Mouse (Mus musculus) liver, embryonic 12.5 days (tissue): ENCODE data around the gene Mrgprg. TPM values are rescaled to one million over a fixed set of nuclear protein-coding genes. Genes with fewer than 3 reads are reported as not detected.

Experiments
- ATAC-seq: fragments of 200-750 bp; cut with Nextera tagmentation; 2 replicates; pipeline ENCODE4 v1.8.0; 2017; ENCODE audit warnings: moderate number of reproducible peaks, mild to moderate bottlenecking, moderate library complexity
- H3K27ac ChIP-seq: fragments of 300-500 bp; sonication (generic); 2 replicates; pipeline ENCODE4 v1.5.1; 2016; ENCODE audit warnings: mild to moderate bottlenecking
- H3K27me3 ChIP-seq: fragments of 300-500 bp; sonication (generic); replicated peaks from 2 replicates; pipeline ENCODE4 v1.6.1; 2016; ENCODE audit warnings: mild to moderate bottlenecking, moderate library complexity
- H3K36me3 ChIP-seq: fragments of 300-500 bp; sonication (generic); 2 replicates; pipeline ENCODE4 v1.6.1; 2016; ENCODE audit warnings: mild to moderate bottlenecking, moderate library complexity
- H3K4me1 ChIP-seq: fragments of 300-500 bp; sonication (generic); 2 replicates; pipeline ENCODE4 v1.6.1; 2016
- H3K4me2 ChIP-seq: fragments of 300-500 bp; sonication (generic); 2 replicates; pipeline ENCODE4 v1.6.1; 2016; ENCODE audit warnings: mild to moderate bottlenecking, moderate library complexity
- H3K4me3 ChIP-seq: fragments of 300-500 bp; sonication (generic); 2 replicates; pipeline ENCODE4 v1.5.1; 2016; ENCODE audit warnings: mild to moderate bottlenecking, moderate library complexity
- H3K9ac ChIP-seq: fragments of 300-500 bp; sonication (generic); 2 replicates; pipeline ENCODE4 v1.6.1; 2016; ENCODE audit warnings: mild to moderate bottlenecking, moderate library complexity
- H3K9me3 ChIP-seq: fragments of 300-500 bp; sonication (generic); replicated peaks from 2 replicates; pipeline ENCODE4 v1.6.1; 2016; ENCODE audit warnings: mild to moderate bottlenecking, moderate library complexity
- WGBS: fragments of 180-500 bp; shearing (Covaris S2); methylation state at CpG from one replicate; pipeline ENCODE4 v1.1.7; 2016; ENCODE audit not compliant: insufficient replicate concordance; 5-methylcytosine and 5-hydroxymethylcytosine counted together
- polyA plus RNA-seq: library from polyadenylated mRNA; unstranded; fragments of >200 nt; fragmentation: Nextera tagmentation; extraction: Ambion mirVana; gene quantifications from 2 replicates; pipeline ENCODE4 v1.2.1, GENCODE M21; 2016

Mrgprg gene
- not detected in 2 replicates for polyA plus RNA-seq

GRCm38 (mm10) chr7:143766893-143767292 is at the start of gene Mrgprg:
Gene Mrgprg, minus strand, starts transcription at chr7:143766993.
- 48% methylated on average over 6 of the region's 6 CpGs for WGBS
- ATAC-seq = no peak

GRCm38 (mm10) chr7:143808909-143809308 is 42.1 kb upstream of the Mrgprg start:
- no peak overlapping the region for H3K27ac ChIP-seq
- no peaks in the 10 kb centered on the region for H3K27me3 ChIP-seq
- H3K4me3 ChIP-seq = no peak overlapping the region
- 74% methylated on average over 1 of the region's 1 CpGs for WGBS
- H3K36me3 ChIP-seq = peaks cover 98% of the 10 kb centered on the region
- H3K4me1 ChIP-seq = no peaks in the 10 kb centered on the region
- ATAC-seq = no peak
- H3K4me2 ChIP-seq = no peak overlapping the region
- H3K9ac ChIP-seq = no peak overlapping the region
- H3K9me3 ChIP-seq = no peaks in the 10 kb centered on the region

More at GRCm38 (mm10) chr7:143766893-143767292, at the start of gene Mrgprg:
- Histone ChIP-seq H3K27ac (no peak within 1 kb of the TSS), H3K4me2 (no peak within 1 kb of the TSS), H3K36me3 (no peaks in the 10 kb centered on the region), H3K9ac (no peak within 1 kb of the TSS), H3K4me1 (no peaks in the 10 kb centered on the region), H3K27me3 (peaks cover 47% of the 10 kb centered on the region), H3K4me3 (no peak within 1 kb of the TSS), H3K9me3 (no peaks in the 10 kb centered on the region)

GRCm38 (mm10) chr7:143805199-143805624 is 38.4 kb upstream of the Mrgprg start:
- no peaks in the 10 kb centered on the region for H3K9me3 ChIP-seq
- no peak overlapping the region for H3K27ac ChIP-seq
- no peak overlapping the region for H3K4me3 ChIP-seq
- H3K9ac ChIP-seq = no peak overlapping the region
- H3K4me2 ChIP-seq = no peak overlapping the region
- no peaks in the 10 kb centered on the region for H3K27me3 ChIP-seq
- no peak for ATAC-seq
- H3K36me3 ChIP-seq = peaks cover 98% of the 10 kb centered on the region
- 62% methylated on average over 5 of the region's 5 CpGs for WGBS
- H3K4me1 ChIP-seq = no peaks in the 10 kb centered on the region

GRCm38 (mm10) chr7:143801195-143802065 is 34.6 kb upstream of the Mrgprg start:
- H3K4me2 ChIP-seq = no peak overlapping the region
- H3K27me3 ChIP-seq = no peaks in the 10 kb centered on the region
- no peak overlapping the region for H3K4me3 ChIP-seq
- H3K4me1 ChIP-seq = no peaks in the 10 kb centered on the region
- H3K27ac ChIP-seq = no peak overlapping the region
- H3K9ac ChIP-seq = no peak overlapping the region
- ATAC-seq = no peak
- H3K36me3 ChIP-seq = peaks cover 95% of the 10 kb centered on the region
- H3K9me3 ChIP-seq = no peaks in the 10 kb centered on the region
- whole genome bisulfite sequencing = 80% methylated on average over 8 of the region's 8 CpGs

- Histone ChIP-seq H3K9ac (no peak overlapping the region), H3K4me1 (no peaks in the 10 kb centered on the region), H3K4me3 (no peak overlapping the region), H3K36me3 (peaks cover 95% of the 10 kb centered on the region), H3K4me2 (no peak overlapping the region), H3K27me3 (no peaks in the 10 kb centered on the region), H3K27ac (no peak overlapping the region), H3K9me3 (no peaks in the 10 kb centered on the region)
- 76% methylated on average over 1 of the region's 1 CpGs for WGBS
- ATAC-seq = no peak
These were observed 34.0 kb upstream of the Mrgprg start for GRCm38 (mm10) chr7:143800770-143801169.

- WGBS = 54% methylated on average over 4 of the region's 4 CpGs
- no peaks in the 10 kb centered on the region for H3K27me3 ChIP-seq
- H3K36me3 ChIP-seq = peaks cover 87% of the 10 kb centered on the region
These were observed 32.0 kb upstream of the Mrgprg start for GRCm38 (mm10) chr7:143798783-143799182.

GRCm38 (mm10) chr7:143793121-143793520 is 26.3 kb upstream of the Mrgprg start:
- H3K9ac ChIP-seq = no peak overlapping the region
- 46% methylated on average over 4 of the region's 4 CpGs for WGBS
- no peak for ATAC-seq
- peaks cover 30% of the 10 kb centered on the region for H3K36me3 ChIP-seq
- no peak overlapping the region for H3K4me3 ChIP-seq
- no peak overlapping the region for H3K4me2 ChIP-seq
- H3K9me3 ChIP-seq = no peaks in the 10 kb centered on the region
- no peak overlapping the region for H3K27ac ChIP-seq
- H3K4me1 ChIP-seq = no peaks in the 10 kb centered on the region
- H3K27me3 ChIP-seq = no peaks in the 10 kb centered on the region

More at GRCm38 (mm10) chr7:143798783-143799182, 32.0 kb upstream of the Mrgprg start:
- no peaks in the 10 kb centered on the region for H3K9me3 ChIP-seq
- H3K4me3 ChIP-seq = no peak overlapping the region
- no peaks in the 10 kb centered on the region for H3K4me1 ChIP-seq
- no peak overlapping the region for H3K9ac ChIP-seq
- H3K27ac ChIP-seq = no peak overlapping the region
- ATAC-seq = no peak
- no peak overlapping the region for H3K4me2 ChIP-seq

GRCm38 (mm10) chr7:143792336-143792985 is 25.7 kb upstream of the Mrgprg start:
- 0 out of 2 replicates have a peak, but pooled peaks have one; percentile 10 for ATAC-seq
- 57% methylated on average over 6 of the region's 6 CpGs for WGBS

GRCm38 (mm10) chr7:143783996-143784829 is 17.4 kb upstream of the Mrgprg start, which contains the start of gene Mrgpre:
Gene Mrgpre, minus strand, starts transcription at chr7:143784500.
- peaks cover 44% of the 10 kb centered on the region for H3K27me3 ChIP-seq
- ATAC-seq = peak; percentile 48
- 5% methylated on average over 21 of the region's 21 CpGs for WGBS
- H3K4me3 ChIP-seq = peak within 1 kb of the TSS; percentile 26
- H3K9me3 ChIP-seq = no peaks in the 10 kb centered on the region
- H3K36me3 ChIP-seq = no peaks in the 10 kb centered on the region
- peaks cover 12% of the 10 kb centered on the region; the same call in 1 of the 2 replicates for H3K4me1 ChIP-seq
- peak within 1 kb of the TSS; percentile 52 for H3K4me2 ChIP-seq
- no peak within 1 kb of the TSS; the same call in 1 of the 2 replicates for H3K9ac ChIP-seq
- peak within 1 kb of the TSS; percentile 39; the same call in 1 of the 2 replicates for H3K27ac ChIP-seq

More at GRCm38 (mm10) chr7:143792336-143792985, 25.7 kb upstream of the Mrgprg start:
- no peak overlapping the region for H3K27ac ChIP-seq
- H3K27me3 ChIP-seq = no peaks in the 10 kb centered on the region
- no peaks in the 10 kb centered on the region for H3K4me1 ChIP-seq
- H3K4me3 ChIP-seq = no peak overlapping the region
- H3K9me3 ChIP-seq = no peaks in the 10 kb centered on the region
- no peak overlapping the region for H3K4me2 ChIP-seq
- peaks cover 24% of the 10 kb centered on the region for H3K36me3 ChIP-seq
- H3K9ac ChIP-seq = no peak overlapping the region

GRCm38 (mm10) chr7:143783378-143783995 is 16.7 kb upstream of the Mrgprg start:
- Histone ChIP-seq H3K4me2 (peak overlapping the region; percentile 52), H3K4me3 (peak overlapping the region; percentile 26), H3K36me3 (no peaks in the 10 kb centered on the region), H3K9me3 (no peaks in the 10 kb centered on the region), H3K9ac (no peak overlapping the region; the same call in 1 of the 2 replicates), H3K27ac (peak overlapping the region; percentile 39; the same call in 1 of the 2 replicates), H3K4me1 (peaks cover 12% of the 10 kb centered on the region; the same call in 1 of the 2 replicates), H3K27me3 (peaks cover 44% of the 10 kb centered on the region)
- 31% methylated on average over 6 of the region's 6 CpGs for WGBS
- ATAC-seq = peak; percentile 47

- 26% methylated on average over 2 of the region's 2 CpGs for WGBS
- H3K36me3 ChIP-seq = no peaks in the 10 kb centered on the region
- no peak overlapping the region for H3K27ac ChIP-seq
- peaks cover 16% of the 10 kb centered on the region; the same call in 1 of the 2 replicates for H3K27me3 ChIP-seq
- H3K4me1 ChIP-seq = no peaks in the 10 kb centered on the region
- no peak overlapping the region for H3K4me3 ChIP-seq
- H3K9me3 ChIP-seq = no peaks in the 10 kb centered on the region
- H3K4me2 ChIP-seq = no peak overlapping the region
- no peak for ATAC-seq
- no peak overlapping the region for H3K9ac ChIP-seq
These were observed 10.6 kb upstream of the Mrgprg start for GRCm38 (mm10) chr7:143777375-143777774.
